Mouse (Mus musculus) monocyte, adult 5-6 weeks (primary cell): ENCODE data around the gene Abl1. TPM values are rescaled to one million over a fixed set of nuclear protein-coding genes. Genes with fewer than 3 reads are reported as not detected.

Source experiments
- ATAC-seq: fragments of 153-309, 156-312 bp; replicated peaks from 2 replicates; pipeline ENCODE4 v1.8.0; 2017; ENCODE audit warnings: mild to moderate bottlenecking; ENCODE audit not compliant: low TSS enrichment, insufficient number of reproducible peaks, severe bottlenecking, poor library complexity, low FRiP score
- total RNA-seq: library from RNA; stranded (forward); fragments of 200-1000, 200-491, 200-594 nt; gene quantifications from 3 replicates; pipeline ENCODE4 v1.2.3, GENCODE M21; 2017

Abl1 gene
- 22.7 to 41.9 TPM (median 30.4 TPM) in 3 replicates for total RNA-seq

DNA sequence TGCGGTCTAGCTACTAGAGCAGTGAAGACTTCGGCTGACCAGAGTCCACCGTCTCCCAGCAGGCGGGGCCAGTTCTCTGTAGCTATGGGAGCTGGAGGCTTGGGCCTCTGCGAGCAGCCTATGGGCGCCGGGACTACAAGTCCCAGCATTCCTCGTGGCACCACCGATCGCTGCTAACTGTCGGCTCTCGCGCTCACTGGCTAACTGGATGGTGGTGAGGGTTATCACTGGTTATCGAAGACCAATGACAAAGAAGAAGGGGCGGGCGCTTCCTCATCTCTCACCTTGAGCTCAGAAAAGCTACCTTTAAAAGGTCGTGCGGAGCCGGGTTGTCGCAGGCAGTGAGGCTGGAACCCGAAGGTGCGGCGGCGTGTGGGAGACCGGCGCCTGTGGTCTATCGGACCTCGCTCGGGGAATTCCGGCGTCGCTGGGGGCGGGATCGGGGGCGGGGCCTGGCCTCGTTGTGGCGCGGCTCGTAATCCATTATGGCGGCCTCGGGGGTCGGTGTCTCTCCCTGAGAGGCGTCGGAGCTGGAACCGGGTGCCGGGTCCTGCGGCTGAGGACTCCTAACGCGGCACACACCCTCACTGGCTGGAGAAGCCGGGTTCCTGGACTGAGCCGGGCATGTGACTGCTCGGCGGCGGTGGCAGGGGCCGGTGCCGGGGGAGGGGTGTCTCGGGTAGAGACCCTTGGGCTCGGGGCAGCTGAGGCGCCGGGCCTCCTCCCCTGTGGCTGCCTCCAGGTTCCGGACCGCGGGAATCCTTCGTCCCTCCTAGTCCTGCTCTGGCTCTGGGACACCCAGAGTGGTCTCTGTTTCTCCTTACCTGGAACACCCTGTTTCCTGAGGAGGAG lies at the start of gene Abl1:
Abl1 (plus strand) TSS at position 303 of the 852 bp plus-strand sequence.
- peak; percentile 100 for ATAC-seq

DNA sequence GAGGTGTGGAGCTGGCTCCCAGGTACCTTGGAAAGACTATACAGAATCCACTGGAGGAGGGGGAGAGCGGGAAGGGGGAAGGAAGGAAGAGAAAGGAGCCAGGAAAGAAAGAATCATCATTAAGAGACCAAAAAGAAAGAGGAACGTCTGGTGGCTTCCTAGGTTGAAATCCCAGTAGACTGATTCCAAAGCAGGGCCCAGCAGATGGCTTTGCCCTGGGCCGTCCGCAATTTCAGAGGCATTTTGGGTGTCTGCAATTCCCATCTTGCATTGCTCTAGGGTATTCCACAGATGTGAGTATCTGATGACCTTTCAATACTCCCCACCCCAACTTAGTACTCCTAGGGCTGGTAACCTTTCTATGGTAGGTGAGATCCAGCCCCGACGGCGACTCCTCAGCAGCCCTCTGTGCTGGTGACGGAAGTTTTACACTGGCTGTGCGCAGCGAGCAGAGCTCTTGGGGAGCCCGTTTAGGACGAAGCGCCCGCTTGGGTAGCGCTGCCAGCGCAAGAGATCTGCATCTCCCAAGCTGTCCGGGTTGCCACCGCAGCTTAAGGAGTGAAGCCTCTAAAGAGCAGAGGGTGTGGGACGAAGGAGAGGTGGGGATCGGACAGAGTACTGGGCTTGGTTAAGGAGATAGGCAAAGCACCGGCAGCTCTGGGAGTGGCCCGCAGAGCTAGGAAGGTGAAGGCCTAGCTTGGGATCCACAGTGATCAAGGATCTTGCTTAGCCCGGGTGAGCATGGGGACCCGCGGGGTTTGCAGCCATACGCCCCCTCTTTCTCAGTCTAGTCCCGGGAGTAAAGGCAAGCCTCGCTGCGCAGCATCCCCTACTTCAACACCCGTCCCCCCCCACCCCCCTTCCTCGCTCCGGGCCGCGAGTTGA lies 49.4 kb upstream of the Abl1 start:
- ATAC-seq = no peak

DNA sequence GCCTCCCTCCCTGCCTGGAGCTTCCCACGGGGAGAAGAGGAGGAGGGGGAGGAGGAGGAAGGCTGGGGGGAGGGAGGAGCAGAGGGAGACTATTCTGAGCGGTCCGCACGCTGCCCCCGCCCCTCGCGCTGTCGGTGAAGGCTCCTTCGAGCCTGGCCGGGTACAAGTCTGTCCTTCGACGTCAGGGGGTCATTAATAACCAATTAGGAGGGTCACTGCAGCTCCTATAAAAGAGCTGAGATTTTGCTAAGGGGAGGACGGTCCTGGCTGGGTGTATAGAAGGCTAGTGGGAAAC lies 48.8 kb upstream of the Abl1 start:
- ATAC-seq = no peak

DNA sequence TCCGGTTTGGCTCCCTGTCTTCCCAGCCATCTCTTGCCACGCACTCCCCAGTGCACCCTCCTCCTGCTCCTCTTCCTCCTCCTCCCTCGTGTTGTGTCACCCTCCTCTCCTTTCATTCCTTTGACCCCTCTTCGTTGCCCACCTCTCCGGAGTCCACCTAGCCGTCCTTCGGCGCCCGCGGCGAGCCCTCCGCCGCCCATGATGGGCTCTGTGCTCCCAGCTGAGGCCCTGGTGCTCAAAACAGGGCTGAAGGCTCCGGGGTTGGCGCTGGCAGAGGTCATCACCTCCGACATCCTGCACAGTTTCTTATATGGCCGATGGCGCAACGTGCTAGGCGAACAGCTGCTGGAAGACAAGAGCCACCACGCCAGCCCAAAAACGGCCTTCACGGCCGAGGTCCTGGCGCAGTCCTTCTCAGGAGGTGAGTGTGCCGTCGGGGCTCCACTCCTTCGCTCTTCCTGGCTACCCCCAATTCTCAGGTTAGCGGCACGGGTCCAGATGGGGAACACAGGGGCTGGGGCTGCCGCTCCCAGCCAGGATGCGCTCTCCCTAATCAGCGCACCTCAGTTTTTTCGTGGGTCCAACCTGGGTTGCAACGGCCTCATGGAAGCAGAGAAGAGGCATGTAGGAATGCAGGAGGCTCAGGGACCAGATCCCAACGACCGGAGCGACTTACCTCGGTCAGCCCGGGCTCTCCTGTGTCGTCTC lies 48.1 kb upstream of the Abl1 start, which contains the start of gene Prdm12:
Prdm12 (plus strand) TSS at position 137 of the 708 bp plus-strand sequence.
- no peak for ATAC-seq

DNA sequence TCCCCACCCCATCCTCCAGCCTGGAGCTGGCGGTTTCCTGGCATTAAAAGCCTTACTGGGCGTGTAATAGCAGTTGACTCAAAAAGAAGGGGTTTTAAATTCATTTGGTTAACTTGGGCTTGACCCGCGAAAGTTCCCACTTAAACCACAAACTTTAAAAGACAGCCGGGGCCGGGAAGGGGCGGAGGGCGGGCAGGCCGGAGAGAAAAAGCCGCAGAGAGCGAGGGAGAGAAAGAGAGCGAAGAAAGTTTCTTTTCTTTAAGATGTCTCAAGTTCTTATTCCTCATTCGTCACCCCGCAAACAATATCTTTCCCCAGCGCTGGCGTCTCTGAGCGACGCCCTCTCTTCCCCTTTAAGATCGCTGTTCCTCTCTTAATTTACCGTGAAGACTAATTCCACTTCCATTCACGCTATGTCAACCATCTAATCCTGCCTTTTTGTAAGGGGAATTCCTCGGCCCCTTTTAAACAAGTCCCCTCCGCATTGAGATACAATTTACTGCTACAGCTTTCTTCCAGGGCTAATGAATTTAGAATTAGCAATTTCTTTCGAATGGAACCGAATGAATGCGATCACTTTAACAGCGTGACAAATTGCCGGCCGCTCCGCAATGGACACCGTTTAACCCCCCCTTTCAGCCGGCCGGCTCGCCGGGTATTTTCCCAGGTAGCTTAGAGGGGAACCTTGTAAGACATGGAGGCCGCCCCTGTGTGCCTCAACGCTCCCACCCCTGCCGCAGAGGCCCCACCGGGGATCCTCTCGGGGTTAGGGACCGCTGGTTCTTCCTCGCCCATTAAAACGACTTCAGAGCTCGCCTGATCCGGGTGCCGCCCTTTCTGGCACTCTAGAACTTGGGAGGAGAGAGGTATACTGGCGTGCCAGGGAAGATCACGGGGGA lies 47.3 kb upstream of the Abl1 start:
- no peak for ATAC-seq

DNA sequence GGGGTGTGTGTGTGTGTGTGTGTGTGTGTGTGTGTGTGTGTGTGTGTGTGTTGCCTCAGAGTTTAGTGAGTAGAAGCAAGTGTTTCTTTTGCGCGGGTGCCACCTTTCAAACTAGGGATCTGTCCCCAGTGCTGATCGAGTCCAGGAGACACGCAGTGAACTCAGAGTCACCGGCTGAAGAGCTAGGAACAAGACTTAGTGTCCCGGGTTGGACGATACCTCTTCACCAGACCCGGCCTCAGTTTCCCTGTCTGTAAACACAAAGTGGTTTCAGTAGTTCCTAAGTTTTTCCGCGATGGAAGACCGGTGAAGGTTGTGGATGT lies 46.7 kb upstream of the Abl1 start:
- no peak for ATAC-seq

DNA sequence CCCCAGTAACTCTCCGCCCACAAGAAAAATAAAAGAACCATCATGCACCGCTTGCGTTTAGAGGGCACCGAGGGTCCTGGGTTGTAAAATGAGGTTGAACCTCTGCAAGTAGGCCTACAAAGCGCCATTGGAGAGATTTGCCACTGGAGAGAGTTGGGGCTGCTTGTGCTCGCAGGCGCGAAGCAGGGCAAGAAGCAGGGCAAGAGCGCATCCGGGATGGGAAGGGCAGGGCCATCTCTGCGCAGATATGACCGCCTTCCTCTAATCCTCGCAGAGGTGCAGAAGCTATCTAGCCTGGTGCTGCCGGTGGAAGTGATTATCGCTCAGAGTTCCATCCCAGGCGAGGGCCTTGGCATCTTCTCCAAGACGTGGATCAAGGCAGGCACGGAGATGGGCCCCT lies 46.2 kb upstream of the Abl1 start:
- ATAC-seq = no peak

DNA sequence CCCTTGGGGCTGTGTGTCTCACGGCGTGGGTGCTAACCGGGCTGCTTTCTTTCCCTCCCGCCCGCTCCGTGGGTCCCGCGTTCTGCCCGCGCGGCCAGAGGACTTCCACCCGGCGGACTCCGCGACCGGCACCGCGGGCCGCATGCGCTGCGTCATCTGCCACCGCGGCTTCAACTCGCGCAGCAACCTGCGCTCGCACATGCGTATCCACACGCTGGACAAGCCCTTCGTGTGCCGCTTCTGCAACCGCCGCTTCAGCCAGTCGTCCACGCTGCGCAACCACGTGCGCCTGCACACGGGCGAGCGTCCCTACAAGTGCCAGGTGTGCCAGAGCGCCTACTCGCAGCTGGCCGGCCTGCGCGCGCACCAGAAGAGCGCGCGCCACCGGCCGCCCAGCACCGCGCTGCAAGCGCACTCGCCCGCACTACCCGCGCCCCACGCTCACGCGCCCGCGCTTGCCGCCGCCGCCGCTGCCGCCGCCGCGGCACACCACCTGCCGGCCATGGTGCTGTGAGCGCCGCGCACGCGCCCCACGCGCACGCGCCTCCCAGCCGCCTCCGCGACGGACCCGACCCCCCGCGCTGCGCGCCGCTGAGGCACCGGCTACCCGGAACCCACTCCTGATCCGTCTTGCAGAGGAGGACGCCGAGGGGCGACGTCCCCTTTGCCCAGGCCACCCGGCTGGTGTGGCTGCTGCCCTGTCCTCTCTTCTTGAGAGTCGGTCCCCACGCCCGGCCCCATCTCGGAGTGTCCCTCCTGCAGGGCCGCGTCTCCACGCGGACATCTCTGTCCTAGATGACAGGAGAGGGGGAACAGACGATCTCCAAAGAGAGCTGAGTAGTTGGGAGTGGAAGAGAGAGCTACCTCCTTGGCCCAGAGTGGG lies 34.0 kb upstream of the Abl1 start:
- ATAC-seq = no peak

DNA sequence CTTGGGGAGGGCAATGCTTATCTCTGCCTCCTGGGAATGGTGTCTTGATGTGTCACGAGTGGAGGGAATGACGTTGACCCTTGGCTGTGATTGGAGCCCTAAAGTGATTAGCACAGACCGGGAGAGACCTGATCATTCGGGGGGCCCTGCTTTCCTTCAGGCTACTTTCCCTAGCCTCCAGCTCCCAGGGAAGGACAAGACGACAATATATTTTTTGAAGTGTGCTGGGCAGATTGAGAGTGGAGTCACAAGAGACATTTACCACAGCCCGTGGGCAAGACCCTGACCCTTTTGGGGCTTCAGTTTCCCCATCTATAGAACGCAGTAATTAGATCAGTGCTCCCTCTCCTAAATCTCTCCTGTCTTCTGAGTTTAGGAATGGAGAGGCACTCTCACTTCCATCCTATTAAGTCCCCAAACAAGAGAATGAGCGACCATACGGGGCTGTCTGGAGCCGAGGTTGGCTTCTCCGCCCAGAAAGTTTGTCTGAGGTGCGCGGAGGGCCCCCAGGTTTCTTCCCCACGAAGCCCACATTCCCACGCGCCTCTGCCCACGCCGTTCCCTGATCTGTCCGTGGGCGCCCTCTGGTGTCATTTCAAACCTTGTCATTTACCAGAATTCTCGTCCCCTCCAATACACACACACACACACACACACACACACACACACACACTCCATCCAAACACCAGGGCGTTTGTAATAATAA lies 33.2 kb upstream of the Abl1 start:
- ATAC-seq = no peak

DNA sequence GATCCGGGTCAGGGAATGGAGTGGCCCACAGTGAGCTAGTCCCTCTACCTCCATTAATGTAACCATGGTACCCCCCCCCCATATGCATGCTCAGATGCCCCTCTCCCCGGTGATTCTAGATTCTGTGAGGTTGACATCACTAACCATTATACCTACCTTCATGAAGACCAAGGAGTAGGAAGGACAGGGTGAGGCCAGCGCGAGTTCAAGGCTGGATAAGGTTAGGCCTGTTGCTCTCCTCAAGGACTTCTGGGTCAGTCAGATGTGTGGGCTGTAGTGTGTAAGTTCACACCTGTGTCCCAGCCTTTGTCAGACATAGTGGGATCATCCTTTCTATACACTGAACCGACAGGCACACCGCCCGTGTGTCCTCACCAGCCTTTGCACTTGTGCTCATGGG lies 31.8 kb upstream of the Abl1 start:
- no peak for ATAC-seq

DNA sequence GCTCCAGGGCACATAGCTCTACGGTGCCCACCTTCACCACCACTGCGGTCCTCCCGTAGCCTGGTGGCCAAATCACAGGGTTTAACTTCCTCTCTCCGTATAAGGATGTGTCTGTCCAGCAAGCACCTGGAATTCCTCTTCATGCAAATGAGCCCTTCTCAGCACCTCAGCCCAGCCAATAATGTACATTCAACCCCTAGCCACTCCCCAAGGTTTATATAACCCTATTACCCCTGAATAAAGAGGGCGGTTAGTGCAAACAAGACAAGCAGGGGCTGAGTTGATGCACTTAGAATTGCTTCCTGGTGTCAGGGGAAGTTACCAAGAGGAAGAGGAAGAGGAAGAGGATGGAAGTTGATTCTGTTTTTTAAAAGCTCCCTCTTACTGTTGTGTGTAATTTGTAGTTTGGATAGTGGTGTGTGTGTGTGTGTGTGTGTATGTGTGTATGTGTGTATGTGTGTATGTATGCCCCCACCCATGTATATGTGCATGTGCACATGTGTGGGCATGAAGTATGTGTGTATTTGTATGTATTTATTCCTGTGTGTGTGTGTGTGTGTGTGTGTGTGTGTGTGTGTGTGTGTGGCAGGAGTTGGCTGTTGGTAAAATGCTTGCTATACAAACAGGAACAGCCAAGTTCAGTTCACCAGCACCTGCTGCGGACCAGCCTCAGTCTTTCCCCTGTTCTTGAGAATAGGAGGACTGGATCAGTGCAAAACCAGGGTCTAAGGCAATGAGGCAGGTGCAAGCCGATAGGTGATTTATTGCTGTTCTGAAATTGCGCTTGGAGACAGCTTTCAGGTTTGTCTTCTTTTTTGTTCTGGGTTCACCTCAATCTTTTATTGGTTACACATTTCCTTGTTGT lies 25.0 kb upstream of the Abl1 start:
- no peak for ATAC-seq

DNA sequence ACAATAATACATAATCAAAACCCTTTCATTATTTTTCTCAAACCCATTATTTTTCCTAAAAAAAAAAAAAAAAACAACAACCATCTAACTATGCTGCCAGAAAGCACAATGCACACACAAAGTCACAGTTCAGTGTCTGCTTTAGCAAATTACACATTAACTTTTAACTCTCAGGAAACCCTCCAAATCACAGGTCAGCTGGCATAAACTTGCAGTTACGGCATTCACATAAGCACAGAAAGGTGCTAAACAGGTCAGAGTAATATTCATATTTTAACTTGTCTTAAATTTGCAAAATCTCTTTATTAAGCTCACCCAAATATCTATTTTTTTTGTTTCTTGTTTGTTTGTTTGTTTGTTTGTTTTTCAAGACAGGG lies 24.4 kb upstream of the Abl1 start:
- ATAC-seq = no peak

DNA sequence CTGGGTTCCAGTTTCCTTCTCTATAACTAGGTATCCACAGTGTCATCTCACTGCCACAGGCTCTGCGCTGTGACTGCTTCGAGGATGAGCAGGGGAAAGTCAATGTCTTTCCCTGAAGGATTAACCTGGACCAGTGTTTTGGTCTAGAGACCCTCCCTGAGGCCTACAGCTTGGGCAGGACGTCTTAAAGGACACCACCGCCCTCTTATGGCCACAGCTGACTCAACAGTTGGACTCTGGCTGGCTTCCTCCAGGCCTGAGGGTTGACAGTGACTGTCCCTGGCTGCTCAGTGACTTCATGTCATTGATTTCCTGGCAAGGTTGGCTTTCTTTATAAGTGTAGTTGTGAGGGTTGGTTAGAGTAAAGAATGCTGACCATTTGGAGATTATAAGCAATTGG lies 20.8 kb upstream of the Abl1 start:
- ATAC-seq = no peak

DNA sequence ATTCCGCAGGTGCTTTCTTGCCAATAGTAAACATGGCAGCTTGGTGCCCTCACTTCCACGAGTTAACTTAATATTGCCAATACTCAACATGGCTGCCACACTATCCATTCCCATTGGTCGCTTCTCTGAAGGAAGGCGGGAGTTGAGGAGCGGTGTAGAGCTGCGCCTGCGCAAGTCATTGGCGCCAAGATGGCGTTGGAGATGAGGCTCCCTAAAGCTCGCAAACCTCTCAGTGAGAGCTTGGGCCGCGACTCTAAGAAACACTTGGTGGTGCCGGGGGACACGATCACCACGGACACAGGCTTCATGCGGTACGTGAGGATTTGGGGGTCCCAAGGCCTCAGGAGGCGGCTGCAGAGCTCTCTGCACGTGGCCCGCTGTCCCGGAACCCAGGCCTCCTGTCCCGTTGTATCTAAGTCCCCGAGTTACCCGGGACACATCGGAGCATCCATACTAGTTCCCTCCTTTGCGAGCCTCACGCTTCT lies 17.6 kb upstream of the Abl1 start, which contains the start of gene Exosc2:
Exosc2 (plus strand) TSS at position 165 of the 485 bp plus-strand sequence.
- peak; percentile 98 for ATAC-seq

DNA sequence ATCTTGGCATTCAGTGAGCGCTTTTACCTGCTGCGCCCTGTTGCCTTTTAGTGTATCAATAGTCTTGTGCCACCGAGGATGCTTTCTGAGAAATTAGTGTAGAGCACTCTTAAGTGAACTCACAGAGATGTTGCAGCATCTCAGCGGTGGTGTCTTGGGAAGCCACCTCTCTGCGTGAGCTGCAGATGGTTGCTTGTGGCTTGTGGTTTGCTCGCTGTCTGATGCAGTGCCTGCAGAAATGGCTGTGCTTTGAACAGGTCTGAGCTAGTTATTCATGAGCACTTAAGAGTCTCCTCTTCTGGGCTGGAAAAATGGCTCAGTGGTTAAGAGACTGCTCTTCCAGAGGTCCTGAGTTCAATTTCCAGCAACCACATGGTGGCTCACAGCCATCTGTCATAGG lies 9.5 kb upstream of the Abl1 start:
- ATAC-seq = no peak
